Mouse (Mus musculus) 3134 (cell line): ENCODE data around the gene Vti1a.

Source experiments
- DNase-seq: peaks from one replicate; pipeline ENCODE4 v3.0.0-alpha.2; 2011; ENCODE audit warnings: low spot score; ENCODE audit not compliant: insufficient read length; ENCODE audit errors: extremely low read depth

Vti1a gene

GRCm38 (mm10) chr19:55668896-55669295, 352.8 kb downstream of the Vti1a start:
- DNase-seq = no peak
